Mouse (Mus musculus) gastrocnemius, postnatal 36 days (tissue): ENCODE data around the gene Hic1. TPM values are rescaled to one million over a fixed set of nuclear protein-coding genes. Genes with fewer than 3 reads are reported as not detected.

Experiments used
- DNase-seq, 2 experiments: peaks; one replicate each; pipeline ENCODE4 v3.0.0; 2022
- intact Hi-C: fragments of 180-260 bp; cut with DNase I; formaldehyde crosslinking; loops from one replicate; pipeline ENCODE4 v1.15.1; 2025
- total RNA-seq, 2 experiments: library from RNA; stranded (reverse); gene quantifications; 2 replicates each; pipeline ENCODE4 v1.2.3; 2021

Hic1 gene
- total RNA-seq, 2 experiments from 2014 or later: 5.1 to 7.2 TPM

GRCm38 (mm10) chr11:75152603-75153557 is 16.4 kb downstream of the Hic1 start:
- DNase-seq: no peak
- intact Hi-C loops: no loop called here

- intact Hi-C loops: no loop called here
- DNase-seq: no peak
These were observed 19.0 kb downstream of the Hic1 start for GRCm38 (mm10) chr11:75150346-75150745.

- no peak for DNase-seq
- intact Hi-C loops: no loop called here
These were observed 20.8 kb downstream of the Hic1 start for GRCm38 (mm10) chr11:75148332-75149035.

- intact Hi-C loops: no loop called here
- DNase-seq: no peak
These were observed 21.5 kb downstream of the Hic1 start for GRCm38 (mm10) chr11:75147846-75148168.

- DNase-seq: no peak
- intact Hi-C loops: no loop called here
These were observed 22.0 kb downstream of the Hic1 start for GRCm38 (mm10) chr11:75147106-75147845.

GRCm38 (mm10) chr11:75145841-75146240 is 23.5 kb downstream of the Hic1 start:
- DNase-seq: no peak
- intact Hi-C loops: no loop called here

GRCm38 (mm10) chr11:75142749-75143148 is 26.6 kb downstream of the Hic1 start:
- DNase-seq: no peak
- intact Hi-C loops: no loop called here

GRCm38 (mm10) chr11:75141913-75142312 is 27.4 kb downstream of the Hic1 start:
- DNase-seq: no peak
- intact Hi-C loops: no loop called here

GRCm38 (mm10) chr11:75141038-75141437 is 28.3 kb downstream of the Hic1 start:
- intact Hi-C loops: no loop called here
- no peak for DNase-seq

GRCm38 (mm10) chr11:75140431-75140830 is 28.9 kb downstream of the Hic1 start:
- peak in 1 of 2 experiments; percentile 59 for DNase-seq
- intact Hi-C loops: no loop called here

GRCm38 (mm10) chr11:75139122-75139963 is 30.0 kb downstream of the Hic1 start:
- DNase-seq: peak; percentile 85 to 88
- intact Hi-C loops: no loop called here

- DNase-seq: no peak
- intact Hi-C loops: no loop called here
These were observed 32.5 kb downstream of the Hic1 start for GRCm38 (mm10) chr11:75136666-75137398.

- DNase-seq: no peak
- intact Hi-C loops: no loop called here
These were observed 34.0 kb downstream of the Hic1 start for GRCm38 (mm10) chr11:75135358-75135757.

- intact Hi-C loops: no loop called here
- DNase-seq: no peak
These were observed 34.7 kb downstream of the Hic1 start for GRCm38 (mm10) chr11:75134485-75135068.

GRCm38 (mm10) chr11:75133951-75134350 is 35.4 kb downstream of the Hic1 start:
- intact Hi-C loops: no loop called here
- DNase-seq: no peak

- intact Hi-C loops: no loop called here
- DNase-seq: no peak
These were observed 35.9 kb downstream of the Hic1 start for GRCm38 (mm10) chr11:75133391-75133790.

- peak in 1 of 2 experiments; percentile 35 for DNase-seq
- intact Hi-C loops: no loop called here
These were observed 37.0 kb downstream of the Hic1 start for GRCm38 (mm10) chr11:75132278-75132677.

GRCm38 (mm10) chr11:75131300-75131699 is 38.0 kb downstream of the Hic1 start:
- intact Hi-C loops: no loop called here
- DNase-seq: no peak

- DNase-seq: no peak
- intact Hi-C loops: no loop called here
These were observed 39.8 kb downstream of the Hic1 start for GRCm38 (mm10) chr11:75129481-75129880.
